Mouse (Mus musculus): Measurements from ENCODE around the gene Ftl1.

DNA sequence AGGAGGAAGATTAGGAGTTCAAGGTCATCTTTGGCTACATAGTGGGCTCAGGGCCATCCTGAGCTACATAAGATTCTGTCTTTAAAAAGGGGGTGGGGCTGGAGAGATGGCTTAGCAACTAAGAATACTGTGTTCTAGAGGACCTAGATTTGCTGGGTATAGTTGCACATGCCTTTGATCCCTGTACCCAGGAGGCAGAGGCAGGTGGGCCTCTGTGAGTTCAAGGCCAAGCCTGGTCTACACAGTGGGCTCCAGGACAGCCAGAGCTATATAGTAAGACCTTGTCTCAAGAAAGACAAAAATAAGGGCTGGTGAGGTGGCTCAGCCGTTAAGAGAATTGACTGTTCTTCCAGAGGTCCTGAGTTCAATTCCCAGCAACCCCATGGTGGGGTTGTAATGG, 9.7 kb downstream of the Ftl1 start:
- no peak for TF ChIP-seq CTCF (IDR thresholded peaks at IDR 0.05; ENCODE audit: borderline replicate concordance, insufficient read depth, low read length)
- no peak for TF ChIP-seq POLR2A (IDR thresholded peaks at IDR 0.05; ENCODE audit: low read depth, low read length)
